Mouse (Mus musculus) kidney, postnatal 4 days (tissue): ENCODE measurements around the gene Gm12394.
"Not testable (repeated sequence)": the region's sequence is repeated elsewhere in the genome, so short reads cannot be mapped to it uniquely, and the experiment has no call there.

Experiments
- DNase-seq, 2 experiments: peaks; one replicate each; pipeline ENCODE4 v3.0.0; 2021; ENCODE audit warnings: mixed read lengths in 2 of 2

The Gm12394 gene

GRCm38 (mm10) chr4:42853788-42854187 lies 2.8 kb downstream of the Gm12394 start, which contains the start of gene Fam205a1:
Fam205a1 (minus strand) TSS chr4:42853888.
- not testable (repeated sequence) for DNase-seq

DNA sequence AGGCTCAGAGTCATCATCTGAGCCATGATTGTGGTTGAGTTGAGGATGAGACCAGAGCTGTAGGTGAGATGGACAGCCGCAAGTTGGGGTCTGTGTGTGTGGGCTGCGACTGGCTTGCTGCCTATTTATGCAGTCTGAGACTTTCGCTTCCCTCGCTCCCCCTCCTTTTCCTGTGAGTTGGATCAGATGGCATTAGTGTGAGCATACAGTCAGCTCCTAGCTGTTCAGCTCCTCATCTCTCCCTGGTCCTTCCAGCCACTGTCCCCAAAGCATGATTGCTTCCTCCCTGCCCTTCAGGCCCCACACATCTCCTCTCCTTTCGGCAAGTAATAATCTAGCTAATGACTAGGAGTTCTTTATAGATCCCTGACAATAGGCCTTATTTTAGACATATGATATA lies 82.7 kb downstream of the Gm12394 start, which contains the start of gene Ccl21a:
Ccl21a (minus strand) TSS at position 101 of the 400 bp plus-strand sequence.
- DNase-seq = not testable (repeated sequence)

- not testable (repeated sequence) for DNase-seq
Observed at GRCm38 (mm10) chr4:42756477-42756876, 100.1 kb downstream of the Gm12394 start, which contains the start of gene Ccl19. Ccl19 (minus strand) TSS chr4:42756577.

- DNase-seq = not testable (repeated sequence)
Observed at GRCm38 (mm10) chr4:42735245-42735644, 121.3 kb downstream of the Gm12394 start, which contains the start of gene 4930578G10Rik. 4930578G10Rik (plus strand) TSS chr4:42735545.
